7 mouse cellular contexts compared by ENCODE assay signal in genomic region chr1:155050174-155050573, GRCm38 (mm10). TPM values are rescaled to one million over a fixed set of nuclear protein-coding genes. Genes with fewer than 3 reads are reported as not detected.
DNase-seq lines count a peak whose midpoint lies in the region; ATAC-seq and TF ChIP-seq lines count a peak whose summit lies in the region.

No protein-coding gene starts in this region.

- H3K9me3 ChIP-seq in heart, embryonic 14.5 days (ENCODE audit: control insufficient read depth, low read length) = no peaks in the 10 kb centered on the region
- H3K9me3 ChIP-seq in limb, embryonic 10.5 days (replicated peaks) = no peaks in the 10 kb centered on the region
- no peaks in the 10 kb centered on the region for H3K9me3 ChIP-seq in midbrain, embryonic 13.5 days

- peak overlapping the region; percentile 35; the same call in 1 of the 2 replicates for H3K9ac ChIP-seq in heart, embryonic 14.5 days (ENCODE audit: low read length)
- no peak overlapping the region for H3K9ac ChIP-seq in midbrain, embryonic 13.5 days (replicated peaks)

- H3K4me2 ChIP-seq in heart, embryonic 14.5 days (ENCODE audit: low read length) = no peak overlapping the region
- H3K4me2 ChIP-seq in midbrain, embryonic 13.5 days (replicated peaks) = no peak overlapping the region

- peak; percentile 73 to 81 for DNase-seq in right cerebral cortex, postnatal 10 days (ENCODE audit: low spot score in 2 of 2)
- DNase-seq in right cerebral cortex, postnatal 4 days = no peak
- DNase-seq in limb, embryonic 10.5 days (ENCODE audit: low spot score) = peak; percentile 69
- DNase-seq in testis, postnatal 10 days (ENCODE audit: low spot score) = no peak

- WGBS in heart, embryonic 14.5 days = 46% methylated on average over 5 of the region's 5 CpGs
- WGBS in limb, embryonic 10.5 days = 37% methylated on average over 5 of the region's 5 CpGs
- WGBS in midbrain, embryonic 13.5 days = 46% methylated on average over 5 of the region's 5 CpGs

- H3K27ac ChIP-seq in bone marrow macrophage, adult 2 months (ENCODE audit: insufficient read depth, low read depth, low read length) = peak overlapping the region; percentile 96
- H3K27ac ChIP-seq in heart, embryonic 14.5 days (replicated peaks in 1 of 2; ENCODE audit: control insufficient read depth in 1 of 2, insufficient read depth in 1 of 2, low read depth in 2 of 2, low read length in 2 of 2) = 0 out of 4 replicates have a peak overlapping the region, but pooled peaks of 1 of the 2 experiments have one; percentile 20
- H3K27ac ChIP-seq in limb, embryonic 10.5 days = peak overlapping the region; percentile 84
- no peak overlapping the region for H3K27ac ChIP-seq in midbrain, embryonic 13.5 days

- H3K4me3 ChIP-seq in bone marrow macrophage, adult 2 months (ENCODE audit: insufficient read depth, low read length) = peak overlapping the region; percentile 45
- H3K4me3 ChIP-seq in heart, embryonic 14.5 days (ENCODE audit: control insufficient read depth in 1 of 2, insufficient read depth in 1 of 2, low read depth in 1 of 2, low read length in 2 of 2) = no peak overlapping the region
- no peak overlapping the region for H3K4me3 ChIP-seq in limb, embryonic 10.5 days
- H3K4me3 ChIP-seq in midbrain, embryonic 13.5 days (replicated peaks) = no peak overlapping the region

- H3K4me1 ChIP-seq in bone marrow macrophage, adult 2 months (ENCODE audit: control insufficient read depth, insufficient read depth, low read length) = peaks cover 54% of the 10 kb centered on the region
- H3K4me1 ChIP-seq in heart, embryonic 14.5 days (ENCODE audit: control insufficient read depth in 2 of 2, insufficient read depth in 2 of 2, low read length in 2 of 2) = peaks cover 36 to 56% of the 10 kb centered on the region in 2 experiments
- H3K4me1 ChIP-seq in limb, embryonic 10.5 days = peaks cover 54% of the 10 kb centered on the region
- H3K4me1 ChIP-seq in midbrain, embryonic 13.5 days (replicated peaks) = peaks cover 39% of the 10 kb centered on the region

- no peak for TF ChIP-seq POLR2A in bone marrow macrophage, adult 2 months (IDR thresholded peaks at IDR 0.05; ENCODE audit: borderline replicate concordance, low read depth, low read length)

- no peaks in the 10 kb centered on the region for H3K36me3 ChIP-seq in heart, embryonic 14.5 days (ENCODE audit: control insufficient read depth, insufficient read depth, low read length)
- no peaks in the 10 kb centered on the region for H3K36me3 ChIP-seq in limb, embryonic 10.5 days
- no peaks in the 10 kb centered on the region for H3K36me3 ChIP-seq in midbrain, embryonic 13.5 days

- no peaks in the 10 kb centered on the region for H3K27me3 ChIP-seq in heart, embryonic 14.5 days (ENCODE audit: control insufficient read depth, insufficient read depth, low read length)
- H3K27me3 ChIP-seq in limb, embryonic 10.5 days (ENCODE audit: low read depth, poor library complexity, severe bottlenecking) = no peaks in the 10 kb centered on the region
- peaks cover 3% of the 10 kb centered on the region for H3K27me3 ChIP-seq in midbrain, embryonic 13.5 days

- no peak for TF ChIP-seq CTCF in bone marrow macrophage, adult 2 months (IDR thresholded peaks at IDR 0.05; ENCODE audit: low read depth, low read length)

- ATAC-seq in heart, embryonic 14.5 days (ENCODE audit: insufficient number of reproducible peaks, insufficient read depth, low FRiP score, low read depth) = no peak
- peak; percentile 34 for ATAC-seq in midbrain, embryonic 13.5 days

RNA-seq across cellular contexts. Expression of gene Ier5, which starts 49.3 kb away (rescaled TPM):
- polyA plus RNA-seq in bone marrow macrophage, adult 2 months (2012; ENCODE audit: insufficient read depth, insufficient read length, missing spikeins) = 58.7 and 62.5 TPM in 2 replicates
- polyA plus RNA-seq in heart, embryonic 14.5 days (2014; fragmentation: Nextera tagmentation; extraction: Ambion mirVana) = 8.3 and 10.4 TPM in 2 replicates
- polyA plus RNA-seq in limb, embryonic 10.5 days (2016; fragmentation: Nextera tagmentation; extraction: Ambion mirVana) = 4.5 and 6.9 TPM in 2 replicates
- polyA plus RNA-seq in midbrain, embryonic 13.5 days (2015; fragmentation: Nextera tagmentation; extraction: Ambion mirVana) = 5.9 and 9.4 TPM in 2 replicates

Comparison
In these comparisons a context has a peak if more than half of its experiments do, and no peak if none do; other contexts are left out.
1. DNase-seq: peak in right cerebral cortex, postnatal 10 days (2 of 2) and limb, embryonic 10.5 days (single experiment); none in right cerebral cortex, postnatal 4 days (single experiment) and testis, postnatal 10 days (single experiment).